Mouse (Mus musculus): ENCODE measurements at regions not wholly inside any gene's neighbourhood (a gene's known extent, or its start where the extent isn't known, plus 50 kb on each side); places are given as distances from the start of the nearest gene placed in this dataset.

DNA sequence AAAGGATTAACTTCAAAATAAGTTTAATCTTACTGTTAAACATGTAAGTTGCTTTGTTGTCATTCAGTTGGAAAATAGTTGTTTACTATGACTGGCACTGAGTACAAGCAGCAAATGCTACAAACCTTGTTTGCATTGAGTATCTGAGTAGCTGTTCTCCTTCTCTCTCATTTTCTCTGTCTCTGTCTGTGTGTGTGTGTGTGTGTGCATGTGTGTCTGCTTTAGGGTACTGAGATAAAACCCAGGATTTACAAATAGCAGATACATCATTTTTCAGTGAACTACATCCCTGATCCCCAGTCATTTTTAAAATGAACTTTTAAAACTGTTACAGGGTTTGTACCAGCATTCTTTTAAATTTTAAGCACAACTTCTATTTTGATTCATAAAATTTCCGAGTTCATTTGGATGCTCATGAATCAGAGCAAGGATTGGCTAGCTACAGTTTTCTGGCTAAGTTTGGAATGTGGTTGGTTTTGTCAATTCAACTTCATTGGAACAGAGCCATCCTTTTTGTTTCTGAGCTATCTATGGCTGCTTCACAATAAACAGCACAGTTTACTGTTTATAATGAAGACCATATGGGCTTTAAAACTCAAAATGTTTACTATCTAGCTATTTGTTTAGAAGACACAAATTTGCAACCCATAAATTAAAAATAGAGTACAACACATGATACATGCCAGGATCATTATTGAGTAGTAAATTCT, 3916.6 kb downstream of the 9330182O14Rik start:
- TF ChIP-seq USF2 (IDR thresholded peaks at IDR 0.05; ENCODE audit: borderline replicate concordance in 1 of 2, insufficient read depth in 1 of 2, low read depth in 1 of 2, low read length in 2 of 2) (no peak), CTCF (IDR thresholded peaks at IDR 0.05 in 2 of 3, conservative IDR thresholded peaks at IDR 0.05 in 1 of 3; ENCODE audit: control insufficient read depth in 1 of 3, insufficient read depth in 1 of 3, low read depth in 2 of 3, low read length in 3 of 3, poor library complexity in 1 of 3, severe bottlenecking in 1 of 3) (no peak), POLR2A (IDR thresholded peaks at IDR 0.05; ENCODE audit: control insufficient read depth in 1 of 2, insufficient read depth in 1 of 2, low read depth in 1 of 2, low read length in 2 of 2, poor library complexity in 1 of 2) (no peak)

All from MEL (cell line).